Mouse (Mus musculus): ENCODE measurements around the gene Crybg1. TPM values are rescaled to one million over a fixed set of nuclear protein-coding genes. Genes with fewer than 3 reads are reported as not detected.
A peak's percentile ranks its signal among the peaks of the same experiment; 100 is the strongest.

Crybg1 gene
- polyA plus RNA-seq, 1 experiment from 2014 or later = 0.69 TPM

- Histone ChIP-seq H3K4me2 (replicated peaks; ENCODE audit: low read depth, low read length) (no peak overlapping the region), H3K36me3 (ENCODE audit: insufficient read depth, low read length) (no peaks in the 10 kb centered on the region), H3K4me1 (ENCODE audit: insufficient read depth, low read depth, low read length) (no peaks in the 10 kb centered on the region), H3K27me3 (replicated peaks; ENCODE audit: insufficient read depth, low read length) (no peaks in the 10 kb centered on the region), H3K4me3 (ENCODE audit: low read depth, low read length) (no peak overlapping the region), H3K9ac (replicated peaks; ENCODE audit: low read depth) (no peak overlapping the region), H3K27ac (ENCODE audit: low read length) (no peak overlapping the region), H3K9me3 (ENCODE audit: low read length) (no peaks in the 10 kb centered on the region)
- no peak for TF ChIP-seq CTCF (IDR thresholded peaks at IDR 0.05)
- no peak for TF ChIP-seq EP300 (IDR thresholded peaks at IDR 0.05)
- ATAC-seq (no peak), DNase-seq (ENCODE audit: low spot score) (peak; percentile 14)
- 39% methylated on average over 6 of the region's 6 CpGs for WGBS
Measured at GRCm38 (mm10) chr10:44078799-44079521, 69.7 kb downstream of the Crybg1 start.

GRCm38 (mm10) chr10:44071095-44071494, 77.6 kb downstream of the Crybg1 start:
- no peak overlapping the region for H3K4me3 ChIP-seq (ENCODE audit: low read depth, low read length)
- WGBS = under 1% methylated on average over 4 of the region's 4 CpGs
- H3K4me2 ChIP-seq (replicated peaks; ENCODE audit: low read depth, low read length) = no peak overlapping the region
- DNase-seq (ENCODE audit: low spot score) (peak; percentile 88), ATAC-seq (peak; percentile 65)
- no peaks in the 10 kb centered on the region for H3K36me3 ChIP-seq (ENCODE audit: insufficient read depth, low read length)
- TF ChIP-seq EP300 (IDR thresholded peaks at IDR 0.05) (no peak), CTCF (IDR thresholded peaks at IDR 0.05) (peak; percentile 76)
- no peak overlapping the region for H3K27ac ChIP-seq (ENCODE audit: low read length)
- H3K9me3 ChIP-seq (ENCODE audit: low read length) = no peaks in the 10 kb centered on the region
- no peaks in the 10 kb centered on the region for H3K27me3 ChIP-seq (replicated peaks; ENCODE audit: insufficient read depth, low read length)
- no peaks in the 10 kb centered on the region for H3K4me1 ChIP-seq (ENCODE audit: insufficient read depth, low read depth, low read length)
- H3K9ac ChIP-seq (replicated peaks; ENCODE audit: low read depth) = no peak overlapping the region

DNA sequence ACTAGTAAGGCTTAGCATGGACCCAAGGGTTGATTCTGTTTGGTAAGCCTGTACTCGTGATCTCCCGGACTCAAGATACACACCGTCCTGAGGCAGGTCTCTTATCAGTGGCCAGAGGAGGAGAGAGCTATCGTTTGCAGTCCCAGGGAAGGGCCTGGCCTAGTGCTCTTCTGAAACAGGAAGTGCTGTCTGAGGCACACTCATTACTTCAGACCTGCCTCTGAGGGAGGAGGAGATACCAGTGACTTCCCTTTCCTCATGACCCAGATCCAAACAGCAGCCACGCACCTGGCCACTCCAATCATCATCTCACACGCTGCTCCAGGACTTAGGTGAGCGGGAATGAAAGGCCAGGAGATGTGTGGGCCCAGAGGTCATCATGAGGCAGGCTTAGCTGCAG, 79.5 kb downstream of the Crybg1 start:
- 35% methylated on average over 7 of the region's 7 CpGs for WGBS
- no peaks in the 10 kb centered on the region for H3K9me3 ChIP-seq (ENCODE audit: low read length)
- no peak for ATAC-seq

GRCm38 (mm10) chr10:44065848-44066360, 82.7 kb downstream of the Crybg1 start:
- H3K4me2 ChIP-seq (replicated peaks; ENCODE audit: low read depth, low read length) = no peak overlapping the region
- no peaks in the 10 kb centered on the region for H3K36me3 ChIP-seq (ENCODE audit: insufficient read depth, low read length)
- H3K4me3 ChIP-seq (ENCODE audit: low read depth, low read length) = no peak overlapping the region
- H3K4me1 ChIP-seq (ENCODE audit: insufficient read depth, low read depth, low read length) = no peaks in the 10 kb centered on the region
- no peak for ATAC-seq
- TF ChIP-seq EP300 (IDR thresholded peaks at IDR 0.05) (no peak), CTCF (IDR thresholded peaks at IDR 0.05) (no peak)
- no peaks in the 10 kb centered on the region for H3K27me3 ChIP-seq (replicated peaks; ENCODE audit: insufficient read depth, low read length)
- no peak for DNase-seq (ENCODE audit: low spot score)
- H3K9me3 ChIP-seq (ENCODE audit: low read length) = no peaks in the 10 kb centered on the region
- 82% methylated on average over 6 of the region's 6 CpGs for WGBS
- no peak overlapping the region for H3K9ac ChIP-seq (replicated peaks; ENCODE audit: low read depth)
- no peak overlapping the region for H3K27ac ChIP-seq (ENCODE audit: low read length)

More for the DNA sequence above, 79.5 kb downstream of the Crybg1 start:
- Histone ChIP-seq H3K27ac (ENCODE audit: low read length) (no peak overlapping the region), H3K4me2 (replicated peaks; ENCODE audit: low read depth, low read length) (no peak overlapping the region), H3K9ac (replicated peaks; ENCODE audit: low read depth) (no peak overlapping the region), H3K36me3 (ENCODE audit: insufficient read depth, low read length) (no peaks in the 10 kb centered on the region), H3K4me1 (ENCODE audit: insufficient read depth, low read depth, low read length) (no peaks in the 10 kb centered on the region), H3K27me3 (replicated peaks; ENCODE audit: insufficient read depth, low read length) (no peaks in the 10 kb centered on the region), H3K4me3 (ENCODE audit: low read depth, low read length) (no peak overlapping the region)
- DNase-seq (ENCODE audit: low spot score) = peak; percentile 25
- TF ChIP-seq CTCF (IDR thresholded peaks at IDR 0.05) (no peak), EP300 (IDR thresholded peaks at IDR 0.05) (no peak)

GRCm38 (mm10) chr10:44062981-44063380, 85.7 kb downstream of the Crybg1 start:
- H3K36me3 ChIP-seq (ENCODE audit: insufficient read depth, low read length) = no peaks in the 10 kb centered on the region
- no peak overlapping the region for H3K4me2 ChIP-seq (replicated peaks; ENCODE audit: low read depth, low read length)
- ATAC-seq (no peak), DNase-seq (ENCODE audit: low spot score) (no peak)
- TF ChIP-seq CTCF (IDR thresholded peaks at IDR 0.05) = no peak
- no peak for TF ChIP-seq EP300 (IDR thresholded peaks at IDR 0.05)
- H3K27me3 ChIP-seq (replicated peaks; ENCODE audit: insufficient read depth, low read length) = no peaks in the 10 kb centered on the region
- no peak overlapping the region for H3K9ac ChIP-seq (replicated peaks; ENCODE audit: low read depth)
- no peak overlapping the region for H3K27ac ChIP-seq (ENCODE audit: low read length)
- WGBS = 80% methylated on average over 4 of the region's 4 CpGs
- no peak overlapping the region for H3K4me3 ChIP-seq (ENCODE audit: low read depth, low read length)
- no peaks in the 10 kb centered on the region for H3K9me3 ChIP-seq (ENCODE audit: low read length)
- H3K4me1 ChIP-seq (ENCODE audit: insufficient read depth, low read depth, low read length) = no peaks in the 10 kb centered on the region

DNA sequence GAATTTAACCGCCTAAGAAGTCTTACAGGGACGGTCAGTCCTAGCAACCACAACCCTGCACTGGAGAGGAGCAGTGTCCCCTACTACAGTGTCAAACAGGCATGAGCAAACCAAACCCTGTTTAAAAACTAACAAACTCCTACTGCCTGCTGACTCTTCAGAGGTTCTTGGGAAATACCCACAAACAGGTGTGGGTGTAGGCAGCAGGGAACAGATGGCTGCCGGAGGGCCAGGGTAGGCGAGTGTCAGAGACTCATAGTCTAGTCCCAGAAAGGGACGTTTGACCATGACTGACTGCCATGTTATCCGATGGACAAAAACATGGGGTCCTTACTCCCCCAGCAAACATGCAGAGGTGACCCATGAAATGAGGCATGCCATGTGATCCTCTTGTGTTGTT, 97.7 kb downstream of the Crybg1 start:
- Histone ChIP-seq H3K4me1 (ENCODE audit: insufficient read depth, low read depth, low read length) (no peaks in the 10 kb centered on the region), H3K9me3 (ENCODE audit: low read length) (no peaks in the 10 kb centered on the region), H3K27ac (ENCODE audit: low read length) (no peak overlapping the region), H3K4me2 (replicated peaks; ENCODE audit: low read depth, low read length) (no peak overlapping the region), H3K9ac (replicated peaks; ENCODE audit: low read depth) (no peak overlapping the region), H3K27me3 (replicated peaks; ENCODE audit: insufficient read depth, low read length) (no peaks in the 10 kb centered on the region), H3K4me3 (ENCODE audit: low read depth, low read length) (no peak overlapping the region), H3K36me3 (ENCODE audit: insufficient read depth, low read length) (no peaks in the 10 kb centered on the region)
- TF ChIP-seq CTCF (IDR thresholded peaks at IDR 0.05) = no peak
- TF ChIP-seq EP300 (IDR thresholded peaks at IDR 0.05) = no peak
- no peak for DNase-seq (ENCODE audit: low spot score)
- ATAC-seq = no peak
- WGBS = 88% methylated on average over 6 of the region's 6 CpGs

Data from lung, postnatal 0 days (tissue).